Mouse (Mus musculus): ENCODE measurements around the gene Afmid.
"Not testable (repeated sequence)": the region's sequence is repeated elsewhere in the genome, so short reads cannot be mapped to it uniquely, and the experiment has no call there.

GRCm38 (mm10) chr11:117833509-117833908 lies 7.8 kb downstream of the Afmid start:
- TF ChIP-seq EP300, CTCF (IDR thresholded peaks at IDR 0.05; ENCODE audit: low read depth): not testable (repeated sequence)
